Mouse (Mus musculus) G1E (cell line): ENCODE results near the gene Lix1. TPM values are rescaled to one million over a fixed set of nuclear protein-coding genes. Genes with fewer than 3 reads are reported as not detected.

Source experiments
- ATAC-seq: 2 replicates; pipeline ENCODE4 v1.8.0; 2016; ENCODE audit warnings: mild to moderate bottlenecking; ENCODE audit not compliant: insufficient number of reproducible peaks, poor library complexity, low FRiP score, severe bottlenecking; ENCODE audit errors: extremely low read depth
- DNase-seq: peaks from one replicate; pipeline ENCODE4 v3.0.0; 2012; ENCODE audit warnings: low spot score
- H3K27me3 ChIP-seq: 2 replicates; pipeline ENCODE4 v1.6.1; 2012; ENCODE audit warnings: mild to moderate bottlenecking, low read length, inconsistent platforms; ENCODE audit not compliant: insufficient read depth
- H3K36me3 ChIP-seq: replicated peaks from 2 replicates; pipeline ENCODE3; 2012; ENCODE audit warnings: mild to moderate bottlenecking, inconsistent platforms
- H3K4me1 ChIP-seq: 2 replicates; pipeline ENCODE4 v1.6.1; 2012; ENCODE audit warnings: low read depth, low read length, inconsistent platforms, mixed read lengths; ENCODE audit not compliant: insufficient read depth
- H3K4me3 ChIP-seq: 2 replicates; pipeline ENCODE4 v1.5.1; 2012; ENCODE audit warnings: low read depth, mild to moderate bottlenecking, inconsistent platforms, low read length, moderate library complexity, mixed read lengths
- H3K9me3 ChIP-seq: replicated peaks from 2 replicates; pipeline ENCODE4 v1.6.1; 2012; ENCODE audit warnings: inconsistent platforms
- CTCF ChIP-seq: IDR thresholded peaks from 2 replicates; pipeline ENCODE4 v1.5.1; 2012; ENCODE audit warnings: low read depth, low read length, inconsistent platforms, mixed read lengths
- GATA1 ChIP-seq: IDR thresholded peaks from 2 replicates; pipeline ENCODE4 v1.6.1; 2012; ENCODE audit warnings: borderline replicate concordance, low read length, inconsistent platforms, mixed read lengths
- GATA2 ChIP-seq: IDR thresholded peaks from 2 replicates; pipeline ENCODE4 v1.6.1; 2012; ENCODE audit warnings: low read depth, low read length, inconsistent platforms, borderline replicate concordance
- POLR2AphosphoS5 ChIP-seq: IDR thresholded peaks from 2 replicates; pipeline ENCODE4 v1.6.1; 2012; ENCODE audit warnings: low read depth, low read length, inconsistent platforms; ENCODE audit not compliant: insufficient replicate concordance
- TAL1 ChIP-seq: conservative IDR thresholded peaks from 2 replicates; pipeline ENCODE4 v1.6.1; 2012; ENCODE audit warnings: low read depth, low read length, inconsistent platforms, mixed read lengths
- polyA plus RNA-seq: library from polyadenylated mRNA; stranded (reverse); fragments of >175 nt; gene quantifications from 2 replicates; pipeline ENCODE4 v1.2.3, GENCODE M21; 2012
- total RNA-seq, 2 experiments: library from RNA; stranded (forward) in 1 of 2; stranded (reverse) in 1 of 2; fragments of 200-1000 nt in 1 of 2; fragments of >200 nt in 1 of 2; fragmentation: Nextera tagmentation in 1 of 2; gene quantifications; 2 replicates each; pipeline ENCODE4 v1.2.3; 2014 to 2017

The Lix1 gene
- total RNA-seq (2014; fragmentation: Nextera tagmentation) (not detected in 2 replicates), total RNA-seq (2017) (0.16 and 0.17 TPM in 2 replicates), polyA plus RNA-seq (not detected in 2 replicates)

- no peak for TF ChIP-seq POLR2AphosphoS5
- no peak for TF ChIP-seq GATA1
- no peak for TF ChIP-seq TAL1
- TF ChIP-seq CTCF: no peak
- TF ChIP-seq GATA2: no peak
- ATAC-seq (no peak), DNase-seq (no peak)
- Histone ChIP-seq H3K4me3 (no peak within 1 kb of the TSS), H3K4me1 (peaks cover 2% of the 10 kb centered on the region; the same call in 1 of the 2 replicates), H3K27me3 (peaks cover 16% of the 10 kb centered on the region), H3K9me3 (no peaks in the 10 kb centered on the region), H3K36me3 (no peaks in the 10 kb centered on the region)
These were observed at the start of gene Lix1 for GRCm38 (mm10) chr17:17402222-17403004. Lix1 (plus strand) TSS chr17:17402672.

- Histone ChIP-seq H3K9me3 (no peaks in the 10 kb centered on the region), H3K36me3 (peaks cover 19% of the 10 kb centered on the region), H3K4me1 (peaks cover 10% of the 10 kb centered on the region), H3K4me3 (peak overlapping the region; percentile 79), H3K27me3 (no peaks in the 10 kb centered on the region)
- TF ChIP-seq GATA2: no peak
- TF ChIP-seq POLR2AphosphoS5: no peak
- no peak for TF ChIP-seq TAL1
- no peak for TF ChIP-seq CTCF
- no peak for TF ChIP-seq GATA1
- no peak for ATAC-seq
- DNase-seq: no peak
These were observed 28.9 kb upstream of the Lix1 start for GRCm38 (mm10) chr17:17373550-17373917.

DNA sequence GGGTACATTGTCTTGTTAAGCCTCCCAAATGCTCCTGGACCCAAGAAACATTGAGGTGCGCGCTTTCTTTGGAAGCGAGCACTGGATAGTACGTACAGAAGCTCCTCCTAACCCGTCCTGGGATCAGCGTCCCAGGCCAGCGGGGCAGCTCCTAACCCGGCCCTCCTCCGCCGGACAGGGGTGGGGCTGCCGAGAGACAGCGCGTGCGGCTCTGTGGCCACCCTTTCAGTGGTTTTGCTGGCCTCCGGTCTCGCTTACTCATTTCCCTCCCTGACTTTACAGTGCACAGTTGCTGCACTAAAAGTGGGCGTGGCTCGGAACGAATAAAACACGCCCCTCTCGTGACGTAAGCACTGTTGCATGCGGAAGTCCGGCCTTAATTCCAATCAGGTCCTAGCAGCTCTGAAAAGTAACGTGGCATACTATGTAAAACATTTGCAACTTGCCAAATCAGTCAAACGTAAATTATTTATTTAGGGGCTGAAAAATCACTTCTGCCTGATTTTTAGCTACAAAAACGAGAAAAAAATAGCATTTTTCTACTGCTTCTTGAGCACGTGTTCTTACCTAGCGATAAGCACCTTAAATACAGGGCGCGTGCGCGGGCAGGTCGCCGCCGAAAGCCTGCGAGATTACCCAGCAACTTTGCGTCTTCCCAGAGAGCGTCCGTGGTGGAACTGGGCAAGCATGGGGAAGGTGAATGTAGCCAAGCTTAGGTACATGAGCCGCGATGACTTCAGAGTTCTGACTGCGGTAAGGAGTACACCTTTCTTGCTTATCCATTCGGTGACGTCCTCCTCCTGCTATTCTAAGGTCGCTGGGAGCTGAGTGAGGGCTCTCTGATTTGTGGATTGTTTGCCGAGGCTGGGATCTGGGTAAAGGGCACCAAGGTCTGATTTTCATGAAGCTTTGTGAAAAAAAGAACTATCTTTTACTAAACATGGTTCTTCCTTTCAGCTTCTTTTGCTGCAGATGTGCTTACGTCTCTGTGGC, 28.3 kb upstream of the Lix1 start, which contains the start of gene Riok2:
TSS of gene Riok2 (plus strand) at position 392 of the 993 bp plus-strand sequence.
- no peaks in the 10 kb centered on the region for H3K27me3 ChIP-seq
- no peaks in the 10 kb centered on the region for H3K9me3 ChIP-seq
- ATAC-seq: peak; percentile 91
- no peak for TF ChIP-seq GATA2
- TF ChIP-seq TAL1: no peak
- no peak for TF ChIP-seq GATA1
- H3K4me3 ChIP-seq: peak within 1 kb of the TSS; percentile 79
- H3K4me1 ChIP-seq: peaks cover 10% of the 10 kb centered on the region
- DNase-seq: peak; percentile 71
- H3K36me3 ChIP-seq: peaks cover 24% of the 10 kb centered on the region

GRCm38 (mm10) chr17:17375581-17375980, 26.9 kb upstream of the Lix1 start:
- H3K36me3 ChIP-seq: peaks cover 29% of the 10 kb centered on the region
- TF ChIP-seq GATA1 (no peak), TAL1 (no peak), POLR2AphosphoS5 (no peak), CTCF (no peak), GATA2 (no peak)
- DNase-seq (no peak), ATAC-seq (no peak)
- peaks cover 10% of the 10 kb centered on the region for H3K4me1 ChIP-seq
- H3K27me3 ChIP-seq: no peaks in the 10 kb centered on the region
- no peaks in the 10 kb centered on the region for H3K9me3 ChIP-seq
- peak overlapping the region; percentile 79 for H3K4me3 ChIP-seq

- TF ChIP-seq GATA2 (no peak), CTCF (no peak), GATA1 (no peak), POLR2AphosphoS5 (no peak), TAL1 (no peak)
- Histone ChIP-seq H3K4me1 (peaks cover 21% of the 10 kb centered on the region), H3K36me3 (peaks cover 71% of the 10 kb centered on the region), H3K27me3 (no peaks in the 10 kb centered on the region), H3K9me3 (no peaks in the 10 kb centered on the region), H3K4me3 (no peak overlapping the region; the same call in 1 of the 2 replicates)
- no peak for ATAC-seq
- no peak for DNase-seq
These were observed 18.8 kb upstream of the Lix1 start for GRCm38 (mm10) chr17:17383703-17384102.

GRCm38 (mm10) chr17:17384502-17384901, 18.0 kb upstream of the Lix1 start:
- H3K9me3 ChIP-seq: no peaks in the 10 kb centered on the region
- no peak for DNase-seq
- peaks cover 75% of the 10 kb centered on the region for H3K36me3 ChIP-seq
- no peak overlapping the region for H3K4me3 ChIP-seq
- no peaks in the 10 kb centered on the region for H3K27me3 ChIP-seq
- no peak for TF ChIP-seq GATA2
- no peak for TF ChIP-seq GATA1
- peak; percentile 89 for TF ChIP-seq TAL1
- no peak for TF ChIP-seq POLR2AphosphoS5
- no peak for TF ChIP-seq CTCF
- ATAC-seq: peak; percentile 98
- H3K4me1 ChIP-seq: peaks cover 23% of the 10 kb centered on the region
